Mouse (Mus musculus): ENCODE data around the gene Cnot1.
"Not testable (repeated sequence)": the region's sequence is repeated elsewhere in the genome, so short reads cannot be mapped to it uniquely, and the experiment has no call there.

The Cnot1 gene

DNA sequence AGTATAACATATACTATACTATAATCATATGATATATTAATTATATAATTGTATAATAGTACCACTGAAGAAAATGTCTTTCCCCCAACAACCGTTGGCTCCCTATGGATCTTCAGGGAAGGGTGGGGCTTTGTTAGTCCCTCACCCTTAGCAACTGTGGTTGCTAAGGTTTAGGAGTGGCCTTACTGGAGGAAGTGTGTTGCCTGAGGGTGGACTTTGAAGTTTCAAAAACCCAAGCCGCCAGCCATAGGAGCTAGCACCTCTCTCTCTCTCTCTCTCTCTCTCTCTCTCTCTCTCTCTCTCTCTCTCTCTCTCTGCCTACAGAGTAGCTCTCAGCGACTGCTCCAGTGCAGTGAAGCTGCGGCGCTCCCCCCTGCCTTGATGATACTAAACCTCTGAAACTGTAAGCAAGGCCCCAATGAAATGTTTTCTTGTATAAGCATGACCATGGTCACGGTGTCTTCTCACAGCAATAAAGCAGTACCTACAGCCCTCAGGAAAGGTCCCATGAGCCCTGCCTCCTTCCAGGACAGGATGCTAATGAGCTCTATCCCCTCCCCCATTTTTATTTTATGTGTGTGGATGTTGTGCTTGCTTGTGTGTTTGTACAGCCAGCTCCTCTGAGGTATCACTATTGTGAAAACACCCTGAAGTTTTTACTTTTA, 8.9 kb upstream of the Cnot1 start:
- DNase-seq = no peak

DNA sequence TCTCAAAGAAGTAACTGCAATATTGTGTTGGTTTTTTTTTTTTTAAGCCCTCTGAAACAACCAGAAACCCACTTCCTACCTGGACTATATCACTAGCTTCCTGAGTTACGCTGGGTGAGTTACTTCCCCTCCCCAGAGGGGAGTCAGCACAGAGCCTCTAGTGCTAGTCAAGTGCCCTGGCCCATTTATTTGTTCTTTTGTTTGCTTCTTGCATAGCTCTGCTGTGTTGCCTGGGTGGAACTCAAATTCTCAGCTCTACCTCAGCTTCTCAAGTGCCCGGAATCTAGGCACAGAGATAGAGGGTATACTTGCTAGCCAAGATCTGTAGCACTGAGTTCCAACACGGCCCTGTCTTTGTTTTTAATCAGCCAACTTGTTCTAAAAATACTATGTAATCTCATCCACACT, 2.9 kb upstream of the Cnot1 start:
- no peak for DNase-seq

DNA sequence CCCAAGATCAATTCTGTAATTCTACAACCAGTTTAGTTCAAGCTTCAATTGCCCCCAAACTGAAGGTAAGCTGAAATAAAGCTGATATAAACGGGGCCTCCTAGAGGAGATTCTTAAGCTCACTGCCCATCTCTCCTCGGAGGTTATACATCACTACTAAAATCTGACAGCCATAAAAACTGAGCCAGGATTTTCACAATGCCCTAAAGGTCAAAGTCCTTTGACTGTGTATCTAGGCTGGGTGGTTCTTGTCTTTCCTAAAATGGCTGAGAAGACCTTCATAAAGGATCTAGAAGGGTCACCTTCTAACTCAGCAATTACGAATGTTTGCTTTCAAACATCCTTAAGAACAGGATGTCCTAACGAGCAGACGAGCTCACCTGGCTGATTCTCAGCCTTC, 1.9 kb upstream of the Cnot1 start:
- DNase-seq = no peak

DNA sequence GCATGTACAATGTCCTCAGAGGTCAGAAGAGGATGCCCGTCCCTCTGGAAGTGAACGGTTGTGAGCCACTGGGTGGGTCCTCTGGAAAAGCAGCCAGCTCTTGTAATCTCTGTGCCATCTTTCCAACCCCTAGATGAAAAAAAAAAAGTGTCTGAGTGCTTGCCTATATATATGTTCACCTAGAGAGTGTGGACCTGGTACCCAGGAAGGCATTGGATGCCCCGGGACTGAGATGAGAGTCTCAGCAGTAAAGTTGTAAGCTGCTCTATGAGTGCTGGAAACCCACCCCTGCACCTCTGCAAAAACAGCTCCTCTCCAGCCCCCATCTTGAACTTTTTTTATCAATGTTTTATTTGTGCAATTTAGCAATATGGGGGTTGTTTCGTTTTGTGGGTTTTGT, 1.4 kb upstream of the Cnot1 start:
- DNase-seq = no peak

DNA sequence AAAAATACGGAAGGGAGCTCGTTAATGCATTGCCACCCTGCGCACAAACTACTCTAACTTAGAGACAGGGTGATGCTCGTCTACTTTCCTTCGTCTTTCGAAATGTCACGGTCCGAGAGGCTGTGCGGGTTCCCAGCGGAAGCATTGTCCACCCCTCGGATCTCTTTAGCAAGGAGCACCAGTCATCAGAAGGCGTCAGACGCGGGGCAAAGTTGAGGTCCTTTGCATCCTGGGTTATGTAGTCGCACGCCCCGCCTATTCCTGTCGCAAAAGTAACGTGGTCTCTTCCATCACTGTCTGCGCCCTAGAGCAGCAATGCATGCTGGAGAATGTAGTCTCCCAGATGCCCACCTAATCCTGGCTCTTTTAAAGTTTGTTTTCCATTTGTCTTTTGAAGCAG, 597 bp upstream of the Cnot1 start:
- DNase-seq = peak; percentile 95

DNA sequence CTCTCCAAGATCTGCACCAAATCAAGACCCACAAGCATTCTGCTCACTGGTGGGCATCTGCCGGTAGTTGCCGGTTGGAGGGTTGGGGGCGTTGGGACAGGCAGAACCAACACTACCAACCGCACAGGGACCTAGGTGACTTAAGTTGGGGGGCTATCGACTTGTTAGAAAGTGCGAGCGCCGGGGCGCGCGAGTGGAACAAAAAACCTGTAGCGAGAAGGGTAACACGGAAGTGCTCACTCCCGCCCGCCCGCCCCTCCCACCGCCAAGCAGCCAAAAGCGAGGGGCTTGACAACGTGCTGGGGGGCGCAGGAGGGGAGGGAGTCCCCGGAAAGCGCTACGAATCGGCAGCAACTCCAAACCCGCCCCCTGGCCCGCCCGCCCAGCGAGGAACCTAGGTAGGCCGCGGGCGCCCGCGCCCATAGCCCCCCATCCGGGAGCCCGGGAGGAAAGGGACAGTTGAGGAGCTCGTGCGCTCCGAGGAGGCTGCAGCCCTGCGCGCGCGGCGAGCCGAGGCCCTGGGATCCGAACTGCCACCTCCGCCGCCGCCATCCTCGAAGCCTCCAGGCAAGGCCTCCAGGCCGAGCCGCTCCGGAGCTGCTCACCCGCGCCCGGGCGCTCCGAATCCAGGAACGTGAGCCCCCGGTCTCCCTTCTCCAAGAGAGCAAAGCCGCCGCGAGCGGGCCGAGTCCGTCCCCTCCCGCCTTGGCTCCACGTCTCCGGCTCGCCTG, 638 bp downstream of the Cnot1 start:
- DNase-seq = peak; percentile 51

DNA sequence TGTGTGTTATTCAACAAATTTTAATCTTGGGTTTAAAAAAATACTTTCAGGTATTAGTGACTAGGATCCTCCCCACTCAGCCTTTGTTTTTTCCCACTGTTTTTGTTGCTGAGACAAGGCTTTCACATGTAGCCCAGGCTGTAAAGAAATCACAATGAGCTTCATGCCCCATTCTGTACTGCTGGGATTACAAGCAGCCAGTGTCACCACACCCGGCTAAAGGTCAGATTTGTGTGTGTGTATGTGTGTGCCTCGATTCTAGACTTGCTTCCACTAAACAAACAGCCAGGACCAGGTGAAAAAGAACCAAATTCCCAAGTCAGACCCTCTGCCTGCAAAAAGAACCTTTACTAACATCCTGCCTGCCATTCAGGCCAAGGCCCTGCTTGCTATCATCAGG, 1.8 kb downstream of the Cnot1 start:
- DNase-seq = no peak

DNA sequence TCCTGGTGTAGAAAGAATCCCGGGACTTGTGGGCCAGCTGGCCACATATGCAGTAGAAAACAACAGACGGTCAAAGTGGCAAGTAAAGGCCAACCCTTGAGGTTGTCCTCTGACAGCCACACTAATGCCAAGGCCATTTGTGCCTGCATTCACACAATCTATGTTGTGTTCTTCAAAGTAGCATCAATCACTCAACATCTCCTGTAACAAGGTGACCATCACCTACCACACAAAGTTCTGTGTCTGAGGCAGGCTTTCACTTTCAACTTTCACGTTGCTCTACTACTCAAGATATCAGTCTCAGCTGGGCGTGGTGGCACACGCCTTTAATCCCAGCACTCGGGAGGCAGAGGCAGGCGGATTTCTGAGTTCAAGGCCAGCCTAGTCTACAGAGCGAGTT, 5.0 kb downstream of the Cnot1 start:
- DNase-seq = no peak

DNA sequence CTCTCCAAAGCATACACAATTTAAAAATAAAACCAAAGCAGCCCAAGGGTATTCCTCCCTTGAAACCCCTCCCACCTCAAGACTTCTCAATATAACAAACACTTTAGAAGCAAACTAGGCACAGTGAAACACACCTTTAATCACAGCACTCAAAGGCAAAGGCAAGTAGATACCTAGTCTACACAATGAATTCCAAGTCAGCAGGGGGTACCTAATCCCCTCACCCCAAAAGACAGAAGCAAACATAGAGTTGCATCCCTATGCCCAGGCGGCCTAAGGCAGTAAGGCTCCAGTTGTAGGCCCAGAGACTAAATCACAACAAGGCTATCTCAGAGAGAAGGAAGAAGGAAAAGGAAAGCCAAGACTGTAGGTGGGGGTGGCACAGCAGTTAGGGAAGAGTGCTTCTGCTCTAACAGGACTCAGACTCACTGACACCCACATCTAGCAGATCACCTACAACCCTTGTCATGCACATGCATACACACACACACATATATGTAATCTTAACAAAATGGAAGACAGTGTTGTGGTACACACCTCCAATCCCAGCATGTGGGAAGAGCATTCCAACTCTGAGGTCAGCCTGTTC, 5.7 kb downstream of the Cnot1 start:
- DNase-seq = no peak

DNA sequence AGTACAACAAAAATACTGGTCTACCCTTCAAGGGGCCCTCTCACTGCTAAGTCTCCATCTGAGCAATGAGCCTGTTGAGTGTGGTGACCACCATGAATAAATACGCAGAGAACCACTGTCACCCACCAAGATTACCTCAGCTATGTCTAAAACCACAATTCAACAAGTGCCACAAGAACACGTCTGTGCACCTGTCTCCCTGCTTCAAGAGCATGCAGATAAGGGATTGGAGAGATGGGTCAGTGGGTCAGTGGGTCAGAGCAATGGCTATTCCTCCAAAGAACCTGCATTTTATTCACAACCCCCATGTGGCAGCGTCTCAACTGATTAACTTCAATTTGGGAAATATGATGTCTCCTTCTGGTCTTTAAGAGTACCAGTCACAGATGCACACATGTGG, 6.9 kb downstream of the Cnot1 start:
- DNase-seq = no peak

DNA sequence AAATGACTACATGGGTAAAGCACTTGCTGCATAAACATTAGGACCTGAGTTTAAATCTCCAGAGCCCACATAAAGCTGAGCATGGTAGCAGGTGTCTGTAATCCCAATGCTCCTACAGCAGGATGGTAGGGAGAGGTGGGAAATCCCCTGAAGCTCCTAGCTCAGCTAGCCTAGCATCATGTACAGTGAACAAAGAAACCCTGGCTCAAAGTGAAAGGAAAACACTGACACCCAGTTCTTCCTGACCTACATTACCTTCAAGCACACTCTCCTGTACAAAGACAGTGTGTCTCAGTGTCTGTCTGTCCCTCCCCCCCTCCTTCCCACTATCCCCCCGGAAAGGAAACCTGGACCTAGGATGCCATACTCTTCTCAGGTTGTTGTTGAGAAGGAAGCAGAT, 7.4 kb downstream of the Cnot1 start:
- no peak for DNase-seq

DNA sequence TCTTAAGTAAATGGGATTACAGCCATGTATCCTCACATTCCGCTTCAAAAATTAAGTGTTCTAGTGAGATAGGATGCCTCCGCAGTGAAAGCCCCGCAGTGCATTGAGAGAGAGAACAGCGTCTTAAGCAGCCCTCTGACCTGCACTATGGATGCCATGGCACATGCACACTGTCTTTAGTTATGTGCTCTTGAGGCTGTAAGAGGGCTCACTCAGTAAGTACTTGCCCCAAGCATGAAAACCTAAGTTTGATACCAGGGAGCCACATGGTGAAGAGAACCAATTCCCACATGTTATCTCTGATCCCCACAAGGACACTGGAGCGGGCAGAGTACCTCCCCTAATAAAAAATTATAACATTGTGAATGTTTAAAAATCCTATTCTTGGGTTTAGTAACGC, 8.1 kb downstream of the Cnot1 start:
- DNase-seq = no peak

DNA sequence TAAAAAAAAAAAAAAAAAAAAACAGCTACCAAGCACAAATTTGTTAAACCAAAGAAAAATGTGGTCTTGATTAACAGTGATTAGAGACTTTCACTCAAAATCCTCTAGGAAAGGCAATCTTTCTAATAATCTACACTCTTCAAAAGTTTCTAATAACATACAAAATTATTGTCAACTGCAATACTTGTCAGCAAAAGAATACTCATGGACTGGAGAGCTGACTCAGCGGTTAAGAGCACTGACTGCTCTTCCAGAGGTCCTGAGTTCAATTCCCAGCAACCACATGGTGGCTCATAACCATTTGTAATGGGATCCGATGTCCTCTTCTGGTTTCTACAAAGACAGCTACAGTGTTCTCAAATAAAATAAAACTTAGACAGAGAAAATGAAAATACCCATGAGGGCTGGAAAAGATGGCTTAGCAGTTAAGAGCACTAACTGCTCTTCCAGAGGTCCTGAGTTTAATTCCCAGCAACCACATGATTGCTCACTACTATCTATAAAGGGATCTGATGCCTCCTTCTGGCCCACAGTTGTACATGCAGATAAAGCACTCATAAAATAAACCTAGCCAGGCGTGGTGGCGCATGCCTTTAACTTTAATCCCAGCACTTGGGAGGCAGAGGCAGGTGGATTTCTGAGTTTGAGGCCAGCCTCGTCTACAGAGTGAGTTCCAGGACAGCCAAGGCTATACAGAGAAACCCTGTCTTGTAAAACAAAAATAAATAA, 11.8 kb downstream of the Cnot1 start:
- not testable (repeated sequence) for DNase-seq

DNA sequence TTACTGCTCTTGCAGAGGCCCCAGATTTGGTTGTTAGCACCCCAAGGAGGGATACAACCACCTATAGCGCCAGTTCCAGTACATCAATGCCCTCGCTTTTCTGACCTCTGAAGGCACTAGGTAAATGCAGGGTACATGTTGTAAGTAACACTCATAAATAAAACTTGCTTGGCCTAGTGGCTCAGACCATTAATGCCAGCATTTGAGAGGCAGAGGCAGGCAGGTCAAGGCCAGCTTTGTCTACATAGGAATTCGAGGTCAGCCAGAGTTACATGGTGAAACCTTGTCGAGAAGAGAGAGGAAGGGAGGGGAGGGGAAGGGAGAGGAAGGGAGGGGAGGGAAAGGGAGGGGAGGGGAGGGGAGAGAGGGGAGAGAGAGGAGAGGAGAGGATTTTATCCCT, 21.7 kb downstream of the Cnot1 start:
- DNase-seq = no peak

DNA sequence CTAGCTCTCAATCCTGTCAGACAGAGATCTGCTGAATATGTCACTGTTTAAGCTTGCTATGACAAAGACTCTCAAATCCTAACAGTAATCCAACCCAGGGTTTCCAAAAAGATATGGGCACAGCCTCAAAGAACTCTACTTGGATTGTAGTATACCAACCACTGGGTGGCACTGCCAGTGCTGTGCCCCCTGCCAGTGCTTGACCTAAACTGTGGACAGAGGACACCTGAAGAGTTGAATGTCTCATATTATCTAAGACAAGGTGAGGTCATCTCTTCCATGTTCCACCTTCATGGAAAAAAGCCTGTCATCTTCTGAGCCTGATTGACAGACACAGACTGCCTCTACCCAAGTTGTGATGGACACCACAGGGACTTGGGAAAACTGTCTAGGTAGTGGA, 24.6 kb downstream of the Cnot1 start:
- DNase-seq = no peak

DNA sequence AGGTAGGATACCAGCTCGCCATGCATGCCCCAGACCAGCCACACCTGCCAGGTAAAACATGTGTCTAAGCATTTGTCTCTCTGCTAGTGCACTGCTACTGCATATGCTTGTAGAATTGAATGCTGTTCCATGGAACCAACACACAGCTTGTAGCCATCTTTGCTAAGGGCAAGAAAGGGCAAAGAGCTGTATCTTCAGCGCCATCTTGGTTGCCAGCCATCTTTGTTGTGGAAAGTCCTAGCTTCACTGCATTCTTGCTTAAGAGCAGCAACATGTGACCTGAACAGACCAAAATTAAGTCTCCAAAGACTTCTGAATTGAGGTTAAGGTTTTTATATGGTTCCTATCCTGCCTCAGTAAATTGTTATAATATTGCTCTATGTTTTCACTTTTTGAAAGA, 25.5 kb downstream of the Cnot1 start:
- no peak for DNase-seq

DNA sequence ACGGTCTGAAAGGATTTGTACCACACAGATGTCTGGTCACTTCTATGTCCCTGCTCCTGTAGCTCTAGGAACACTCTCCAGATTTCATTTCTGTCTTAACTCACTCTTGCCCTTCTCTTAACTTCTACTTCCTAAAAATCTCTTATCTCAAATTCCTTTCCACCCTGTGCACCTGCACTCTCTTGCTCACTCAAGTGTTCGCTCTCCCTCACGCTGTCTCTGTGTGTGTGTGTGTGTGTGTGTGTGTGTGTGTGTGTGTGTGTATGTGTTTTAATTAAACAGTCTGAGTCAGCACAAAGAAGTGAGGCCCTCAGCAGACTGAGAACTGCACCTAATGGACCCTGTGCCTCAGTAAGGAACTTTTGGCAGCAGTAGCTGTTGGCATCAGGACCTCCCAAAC, 26.2 kb downstream of the Cnot1 start:
- no peak for DNase-seq

DNA sequence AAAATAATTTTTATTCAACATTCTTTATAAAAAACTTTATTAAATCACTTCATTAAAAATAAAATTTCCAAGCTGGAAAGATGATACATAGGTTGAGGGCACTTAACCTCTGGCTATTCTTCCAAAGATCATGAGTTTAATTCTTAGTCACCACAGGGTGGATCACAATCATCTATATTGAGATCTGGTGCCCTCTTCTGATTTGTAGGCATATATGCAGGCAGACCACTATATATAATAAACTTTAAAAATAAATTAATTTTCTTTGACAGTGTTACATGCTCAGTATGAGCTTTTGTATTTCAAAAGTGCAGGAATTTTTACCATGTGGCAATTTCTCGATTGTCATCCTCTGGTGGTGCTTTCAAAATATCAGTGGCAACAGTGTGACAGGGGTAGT, 43.1 kb downstream of the Cnot1 start:
- DNase-seq = no peak

DNA sequence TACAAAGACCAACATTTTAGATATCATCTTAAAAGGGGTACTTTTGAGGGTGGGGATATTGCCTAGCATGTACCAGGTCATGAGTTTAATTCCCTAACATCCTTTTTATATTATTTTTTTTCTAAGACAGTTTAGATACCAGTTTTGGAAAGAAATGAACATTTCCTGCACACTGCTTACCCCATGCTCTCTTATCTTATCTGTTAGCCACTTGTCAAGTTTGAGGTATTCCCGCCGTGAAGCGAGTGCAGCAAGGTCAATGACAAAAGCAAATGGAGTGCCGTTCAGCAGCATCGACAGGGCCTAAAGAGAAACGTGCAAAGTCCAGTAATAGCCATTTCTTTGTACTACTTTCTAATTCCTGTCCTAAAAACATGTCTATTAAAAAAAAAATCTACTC, 46.9 kb downstream of the Cnot1 start:
- DNase-seq = no peak

DNA sequence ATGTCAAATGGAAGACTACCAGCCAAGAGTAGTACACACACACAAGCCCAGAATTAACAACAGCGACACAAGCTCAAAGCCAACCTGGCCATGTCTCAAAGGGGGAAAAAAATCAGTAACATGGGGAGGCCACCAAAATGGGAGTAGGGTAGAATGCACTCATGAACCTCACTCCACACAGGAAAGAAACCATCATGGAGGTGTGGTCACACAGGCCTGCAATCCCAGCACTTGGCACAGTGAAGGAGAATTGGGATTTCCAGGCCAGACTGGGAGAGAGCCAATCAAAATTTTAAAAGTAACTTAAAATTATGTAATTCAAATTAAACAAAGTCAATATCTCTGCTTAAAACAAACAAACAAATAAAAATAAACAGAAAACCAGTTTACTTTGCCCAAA, 55.3 kb downstream of the Cnot1 start:
- DNase-seq = no peak

DNA sequence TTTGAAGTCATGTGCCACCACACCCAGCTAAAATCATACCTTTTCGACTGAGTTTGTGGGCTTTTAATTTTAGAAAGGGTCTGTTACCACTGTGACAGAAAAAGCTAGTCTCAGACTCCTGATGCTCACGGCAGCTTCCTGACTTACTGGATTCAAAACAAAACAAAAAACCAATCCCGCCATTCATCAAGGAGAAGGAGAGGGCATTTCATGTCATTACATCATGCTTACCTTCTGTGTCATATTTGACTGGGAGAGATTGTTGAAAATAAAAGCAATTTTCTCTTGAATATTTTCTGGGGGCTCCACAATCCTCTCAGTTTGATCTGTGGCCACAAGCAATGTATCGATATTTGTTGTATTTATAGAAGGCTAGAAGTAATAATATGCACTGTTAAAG, 59.2 kb downstream of the Cnot1 start:
- no peak for DNase-seq

DNA sequence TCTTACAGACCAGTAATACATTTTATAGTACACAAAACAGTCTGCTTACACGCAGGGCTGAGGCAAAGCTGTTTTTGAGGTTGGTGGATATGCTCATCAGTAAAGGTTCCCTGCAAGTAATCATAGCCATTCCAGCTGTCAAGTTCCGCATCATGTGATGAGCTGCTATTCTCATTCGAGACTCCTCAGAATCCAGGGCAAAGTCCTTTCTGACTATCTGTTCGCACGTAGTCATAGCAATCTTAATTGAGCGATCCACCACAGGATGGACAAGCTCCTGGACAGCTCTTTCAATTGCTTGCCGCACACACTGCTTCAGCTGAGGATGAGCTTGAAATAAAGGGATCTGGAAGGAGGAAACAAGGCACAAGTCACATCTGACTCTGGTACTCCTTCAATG, 65.5 kb downstream of the Cnot1 start:
- no peak for DNase-seq

DNA sequence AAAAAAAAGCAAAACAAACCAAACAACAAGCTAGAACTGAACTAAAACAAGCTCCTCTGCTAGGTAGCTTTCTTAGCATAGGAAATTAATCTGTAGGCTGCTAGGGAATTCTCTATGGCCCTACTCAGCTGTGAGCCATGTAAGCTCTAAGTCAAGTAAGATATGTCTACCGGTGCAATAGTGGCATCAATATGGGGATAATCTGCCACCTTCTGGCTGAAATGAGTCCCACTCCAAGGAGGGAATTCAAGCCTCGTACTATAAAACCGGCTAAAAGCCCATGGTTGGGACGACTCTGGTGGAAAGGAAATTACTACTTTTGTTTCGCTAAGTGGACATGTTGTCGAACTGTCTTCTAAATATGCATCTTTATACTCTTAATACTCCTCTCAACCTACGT, 68.7 kb downstream of the Cnot1 start:
- peak; percentile 15 for DNase-seq

DNA sequence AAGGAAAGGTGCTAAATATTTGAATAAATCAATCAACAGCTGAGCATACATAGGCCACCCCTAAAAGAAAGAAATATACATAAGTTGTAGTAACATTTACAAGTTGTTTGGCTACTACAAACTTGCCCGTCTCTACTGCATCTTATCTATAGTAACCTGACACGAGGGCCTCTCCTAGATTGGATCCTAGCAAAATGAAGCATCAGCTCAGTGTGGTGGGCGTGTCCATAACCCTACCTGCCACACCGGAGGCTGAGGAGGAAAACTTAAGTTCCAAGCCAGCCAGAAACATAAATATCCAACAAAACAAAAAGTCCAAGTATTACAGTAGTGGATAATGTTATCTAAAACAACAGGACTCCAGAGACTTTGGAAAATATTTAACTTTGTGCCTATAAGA, 79.6 kb downstream of the Cnot1 start:
- DNase-seq = no peak
